Mouse (Mus musculus) lung, adult 2 months (tissue): Measurements from ENCODE around the gene Fgd4.
"Not testable (repeated sequence)": the region's sequence is repeated elsewhere in the genome, so short reads cannot be mapped to it uniquely, and the experiment has no call there.

ENCODE experiments used
- CTCF ChIP-seq: fragments of 200-500 bp; IDR thresholded peaks from 2 replicates; pipeline ENCODE4 v1.5.1; 2011; ENCODE audit warnings: mild to moderate bottlenecking, low read length, control low read depth; ENCODE audit not compliant: insufficient read depth
- POLR2A ChIP-seq: fragments of 200-500 bp; IDR thresholded peaks from 2 replicates; pipeline ENCODE4 v1.6.1; 2011; ENCODE audit warnings: low read depth, mild to moderate bottlenecking, control low read depth, low read length, borderline replicate concordance; ENCODE audit errors: extremely low read depth

DNA sequence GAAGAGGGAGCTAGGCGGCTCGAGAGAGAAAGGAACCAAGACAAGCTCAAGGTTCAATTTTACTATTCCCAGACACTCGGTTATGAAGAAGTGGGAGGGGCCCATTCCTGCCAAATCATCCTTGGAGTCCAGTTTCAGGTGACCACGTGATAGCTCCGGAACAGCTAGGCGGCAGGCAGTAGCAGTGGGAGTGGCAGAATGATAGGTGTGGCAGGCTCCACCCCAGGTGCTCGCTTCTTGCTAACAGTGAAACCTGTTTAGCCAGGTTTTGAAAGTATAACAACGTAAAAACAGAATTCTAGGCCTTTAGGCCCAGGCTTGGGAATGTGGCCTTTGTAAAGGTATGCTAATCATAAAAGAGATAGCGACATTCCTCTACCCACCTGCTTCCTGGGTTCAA is 233.1 kb downstream of the Fgd4 start:
- not testable (repeated sequence) for TF ChIP-seq POLR2A, CTCF
